Mouse (Mus musculus) gastrocnemius, postnatal 36 days (tissue): ENCODE measurements around the gene Mepce. TPM values are rescaled to one million over a fixed set of nuclear protein-coding genes. Genes with fewer than 3 reads are reported as not detected.
A peak's percentile ranks its signal among the peaks of the same experiment; 100 is the strongest.
"Not testable (repeated sequence)": the region's sequence is repeated elsewhere in the genome, so short reads cannot be mapped to it uniquely, and the experiment has no call there.

Experiments used
- DNase-seq, 2 experiments: peaks; one replicate each; pipeline ENCODE4 v3.0.0; 2022
- intact Hi-C: fragments of 180-260 bp; cut with DNase I; formaldehyde crosslinking; loops from one replicate; pipeline ENCODE4 v1.15.1; 2025
- long read RNA-seq, 2 experiments: library from polyadenylated mRNA; stranded (forward); transcript quantifications; one replicate each; pipeline ENCODE4 v2.0.0; 2021
- total RNA-seq, 2 experiments: library from RNA; stranded (reverse); gene quantifications; 2 replicates each; pipeline ENCODE4 v1.2.3; 2021

The Mepce gene
- total RNA-seq = 10 to 100 TPM; 20.8 to 25.2 TPM
- long read RNA-seq, experiment 1, partial matches to known transcripts = 0 of 1 reads
- long read RNA-seq, experiment 1, other reads (novel, unspliced or antisense) = 0 of 1 reads
- long read RNA-seq, experiment 2, partial matches to known transcripts = 1 of 8 reads
- long read RNA-seq, experiment 2, other reads (novel, unspliced or antisense) = 2 of 8 reads

DNA sequence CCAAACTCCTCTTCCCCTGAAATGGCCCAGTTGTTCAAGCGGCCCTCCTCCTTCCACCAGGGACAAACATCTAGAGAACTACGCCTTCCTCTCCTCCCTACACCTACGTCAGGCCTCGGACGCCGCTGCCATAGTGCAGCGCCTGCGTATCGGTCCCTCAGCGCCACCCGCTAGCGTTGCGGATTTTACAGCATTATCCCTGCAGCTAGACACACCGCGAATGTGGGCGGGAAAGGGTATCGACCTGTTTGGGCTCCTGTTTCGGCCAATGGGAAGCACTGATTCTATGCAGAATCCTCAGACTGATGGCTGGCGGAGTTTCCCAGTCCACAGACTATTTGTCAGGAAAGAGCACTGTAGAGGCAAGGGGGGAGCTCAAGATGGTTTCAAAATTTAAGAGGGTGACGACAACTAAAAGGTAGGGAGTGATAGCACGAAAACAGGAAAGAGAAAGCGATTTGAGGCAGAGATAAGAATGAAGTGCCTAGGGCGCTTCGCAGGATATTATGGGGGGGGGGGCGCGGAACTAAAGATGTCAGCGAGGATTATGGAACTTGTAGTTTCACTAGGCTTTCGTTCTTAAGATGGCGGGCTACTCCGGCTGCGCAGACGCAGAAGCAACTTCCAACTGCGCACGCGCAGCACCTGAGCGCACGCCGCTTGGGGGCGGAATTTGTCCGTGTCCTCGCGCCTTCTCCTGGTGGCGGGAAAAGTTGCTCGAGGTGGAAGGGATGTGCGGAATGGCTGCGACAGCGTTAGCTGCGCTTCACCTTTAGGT is at the start of gene Mepce, which contains the start of gene Zcwpw1:
TSS of gene Mepce (minus strand) at position 505 of the 778 bp plus-strand sequence.
TSS of gene Zcwpw1 (plus strand) at position 648 of the 778 bp plus-strand sequence.
- peak; percentile 92 to 97 for DNase-seq
- intact Hi-C loops = no loop called here

DNA sequence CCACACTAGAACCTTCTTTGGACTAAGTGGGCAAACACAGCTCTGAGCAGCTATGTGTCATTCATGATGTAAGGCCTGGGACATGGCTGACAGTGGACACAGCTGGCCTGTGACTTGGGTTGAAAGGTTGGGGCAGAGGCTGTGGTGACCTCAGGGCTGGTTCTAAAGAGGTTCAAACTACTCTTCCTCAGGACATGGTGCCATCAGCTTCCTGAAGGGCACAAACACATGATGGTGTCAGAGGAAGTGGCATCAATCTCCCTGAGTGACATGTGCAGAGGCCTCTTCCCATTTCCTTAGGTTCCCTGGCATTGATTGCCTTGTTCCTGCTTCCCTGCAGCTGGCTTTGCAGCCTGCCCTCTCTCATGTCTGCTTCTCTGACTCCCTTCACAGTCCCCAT is 49.7 kb upstream of the Mepce start:
- DNase-seq, intact Hi-C loops: not testable (repeated sequence)

DNA sequence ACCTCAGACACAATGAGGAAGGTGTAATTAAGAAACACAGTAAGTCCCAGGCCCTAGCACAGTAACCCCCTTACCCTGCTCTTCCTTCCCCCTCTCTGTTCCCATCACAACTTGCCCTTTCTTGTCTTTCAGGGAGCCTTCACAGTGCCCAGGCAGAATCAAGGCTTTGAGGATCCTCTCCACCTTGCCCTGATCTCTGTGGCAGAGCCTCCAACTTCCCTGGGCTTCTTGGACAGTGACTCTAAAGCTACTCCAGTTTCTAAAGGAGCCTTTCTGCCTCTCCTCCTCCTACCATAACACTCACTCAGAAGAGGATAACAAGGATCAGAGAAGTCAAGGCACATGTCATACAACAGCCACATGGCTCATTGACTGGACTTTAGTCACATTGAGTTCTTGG is 49.2 kb upstream of the Mepce start:
- no peak for DNase-seq
- intact Hi-C loops = no loop called here

DNA sequence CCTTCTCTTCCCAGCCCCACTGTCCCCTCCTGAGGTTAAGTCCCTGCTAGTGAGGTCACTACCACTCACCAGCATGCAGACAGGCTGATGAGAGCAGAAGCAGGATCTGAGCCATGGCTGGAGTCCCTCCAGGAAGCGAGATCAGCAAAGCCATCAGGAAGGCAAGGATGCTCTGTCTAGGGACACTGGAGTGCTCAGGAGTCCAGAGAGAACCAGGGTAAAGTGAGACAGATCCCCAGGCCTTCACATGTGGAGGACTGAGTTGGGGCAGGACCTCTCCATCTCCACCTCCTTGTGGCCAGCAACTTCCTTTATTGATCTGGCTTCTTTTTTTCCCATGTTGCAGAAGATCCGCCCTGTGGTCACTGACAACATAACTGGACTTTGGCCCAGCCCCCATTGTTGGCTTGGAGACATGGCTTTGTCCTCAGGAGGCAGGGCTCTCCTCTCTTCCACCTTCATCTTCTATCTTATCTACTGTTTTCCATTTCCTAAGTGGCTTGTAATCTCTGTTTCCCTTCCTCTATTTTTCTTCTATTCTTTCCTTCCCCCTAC is 48.6 kb upstream of the Mepce start, which contains the start of gene Pilra:
TSS of gene Pilra (minus strand) at position 316 of the 555 bp plus-strand sequence.
- peak in 1 of 2 experiments; percentile 29 for DNase-seq
- intact Hi-C loops = not testable (repeated sequence)

DNA sequence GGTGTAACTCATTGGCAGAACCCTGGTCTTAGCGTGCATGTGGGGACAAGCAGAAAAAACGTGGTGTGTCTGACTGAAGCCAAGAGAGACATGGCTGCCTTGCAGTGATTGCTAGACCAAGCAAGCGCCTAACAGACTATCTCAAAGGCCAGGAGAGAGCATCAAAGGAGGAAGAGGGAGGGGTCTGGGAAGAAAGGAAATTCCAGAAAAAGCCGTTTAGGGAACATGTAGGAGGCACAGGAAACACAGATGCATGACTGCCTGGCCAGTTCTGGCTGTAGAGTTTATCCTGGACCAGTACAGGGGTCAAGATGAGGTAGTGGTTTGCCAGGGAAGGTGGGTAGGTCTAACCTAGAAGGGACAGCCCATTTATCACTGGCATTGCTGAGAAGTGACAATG is 46.0 kb upstream of the Mepce start:
- intact Hi-C loops = no loop called here
- DNase-seq = no peak

DNA sequence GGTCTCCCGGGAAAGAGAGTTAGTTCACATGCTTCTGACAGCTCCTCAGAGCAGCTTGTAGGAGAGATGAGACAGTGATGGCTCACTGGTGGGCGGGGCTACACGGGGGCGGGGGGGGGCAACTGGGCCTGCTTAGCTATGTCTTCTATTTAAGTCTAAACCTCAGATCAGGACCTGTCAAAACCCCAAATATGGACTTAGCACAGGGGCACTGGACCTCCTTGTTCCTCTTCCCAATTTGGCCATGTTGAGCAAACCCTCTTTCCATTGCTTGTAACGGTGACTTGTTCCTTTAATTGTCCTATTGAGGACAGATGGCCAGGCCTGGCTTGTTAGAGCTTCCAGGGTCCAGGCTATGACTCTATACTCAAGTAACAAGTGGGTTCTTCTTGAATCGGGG is 44.1 kb upstream of the Mepce start:
- no peak for DNase-seq
- intact Hi-C loops = no loop called here

DNA sequence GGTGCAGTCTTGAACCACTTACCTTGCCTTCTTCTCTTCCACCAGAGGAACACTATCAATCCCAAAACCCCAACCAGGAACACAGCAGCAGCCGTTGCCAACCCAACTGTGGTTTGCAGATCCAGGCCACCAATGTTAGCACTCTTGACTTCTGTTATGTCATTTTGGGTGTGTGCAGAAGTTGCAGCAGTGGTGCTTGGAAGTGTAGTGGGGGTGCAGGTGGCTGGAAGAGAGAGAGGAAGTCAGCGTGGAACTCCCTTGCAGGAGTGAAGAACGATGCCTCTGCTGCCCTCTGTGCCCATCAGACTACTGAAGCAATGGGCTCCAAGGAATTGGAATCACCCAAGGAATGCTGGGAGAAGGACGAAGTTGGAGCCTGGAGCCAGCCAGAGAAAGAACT is 43.7 kb upstream of the Mepce start:
- intact Hi-C loops = no loop called here
- no peak for DNase-seq

DNA sequence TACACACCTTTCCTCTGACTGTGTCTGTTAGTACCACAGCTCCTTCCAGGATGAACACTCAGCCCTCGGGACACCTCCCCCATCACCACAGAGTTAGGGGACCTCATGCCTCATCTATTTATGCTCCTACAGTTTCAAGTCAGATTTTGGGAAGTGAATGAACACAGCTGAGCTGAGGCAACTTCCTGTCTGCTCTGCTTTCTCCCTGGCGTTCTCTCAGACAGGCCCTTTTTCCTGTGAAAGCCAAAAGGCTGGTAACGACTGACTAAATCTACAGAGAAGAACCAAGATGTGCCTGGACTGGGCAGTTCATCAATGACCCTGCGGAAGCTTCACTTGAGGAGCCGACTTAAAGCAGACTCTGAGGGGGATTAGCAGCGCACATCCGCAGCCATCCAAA is 42.8 kb upstream of the Mepce start:
- no peak for DNase-seq
- intact Hi-C loops = no loop called here

DNA sequence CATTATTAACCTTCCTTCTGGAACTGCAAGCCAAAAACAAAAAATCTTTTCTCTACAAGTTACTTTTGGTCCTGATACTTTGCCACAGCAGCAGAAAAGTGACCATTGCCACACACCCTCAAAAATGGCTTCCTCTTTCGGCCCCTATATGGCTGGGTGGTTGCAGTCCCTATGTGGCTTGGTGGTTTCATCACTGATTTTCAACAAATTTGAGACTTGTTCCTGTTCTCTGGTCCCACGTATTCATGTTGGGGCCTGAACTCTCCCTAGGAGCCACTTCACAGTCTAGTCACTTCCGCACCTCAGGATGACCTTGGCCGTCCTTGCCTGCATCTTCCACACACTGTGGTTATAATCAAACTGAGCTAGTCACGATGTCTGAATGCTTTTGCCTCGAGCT is 41.2 kb upstream of the Mepce start:
- intact Hi-C loops = no loop called here
- DNase-seq = no peak

DNA sequence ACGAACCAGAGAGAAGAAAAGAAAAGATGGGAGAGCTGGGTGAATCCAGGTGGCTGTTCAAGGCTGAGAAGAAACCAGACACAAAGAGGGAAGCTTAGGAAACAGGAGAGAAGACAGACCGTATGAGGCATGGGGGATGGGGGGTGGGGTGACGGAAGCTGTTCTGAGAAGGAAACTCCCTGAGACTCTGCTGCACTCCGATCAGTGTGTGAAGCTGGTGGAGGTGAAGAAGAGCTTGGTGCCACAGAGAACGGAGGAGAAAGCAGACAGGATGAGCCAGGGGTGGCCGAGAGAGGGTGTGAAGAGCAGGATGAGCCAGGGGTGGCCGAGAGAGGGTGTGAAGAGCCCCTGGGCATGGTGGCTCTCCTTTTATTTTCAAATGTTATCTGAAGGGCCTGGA is 39.0 kb upstream of the Mepce start:
- DNase-seq = no peak
- intact Hi-C loops = no loop called here

DNA sequence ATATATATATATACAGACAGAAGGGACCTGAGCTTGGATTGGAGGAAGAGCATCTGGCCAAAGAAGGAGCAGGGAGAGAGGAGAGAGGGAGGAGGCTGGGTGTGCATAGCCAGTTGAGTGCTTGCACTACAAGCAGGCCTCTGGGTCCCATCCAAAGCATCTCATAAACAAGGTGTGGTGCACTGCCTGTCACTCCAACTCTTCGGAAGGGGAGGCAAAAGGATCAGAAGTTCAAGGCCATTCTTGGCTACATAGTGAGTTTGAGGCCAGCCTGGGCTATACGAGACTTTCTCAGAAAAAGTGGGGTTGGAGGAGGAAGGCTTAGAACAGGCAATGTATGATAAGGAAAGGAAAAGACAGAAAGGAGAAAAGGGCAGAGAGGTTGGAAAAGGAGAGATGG is 38.5 kb upstream of the Mepce start:
- no peak for DNase-seq
- intact Hi-C loops = no loop called here

DNA sequence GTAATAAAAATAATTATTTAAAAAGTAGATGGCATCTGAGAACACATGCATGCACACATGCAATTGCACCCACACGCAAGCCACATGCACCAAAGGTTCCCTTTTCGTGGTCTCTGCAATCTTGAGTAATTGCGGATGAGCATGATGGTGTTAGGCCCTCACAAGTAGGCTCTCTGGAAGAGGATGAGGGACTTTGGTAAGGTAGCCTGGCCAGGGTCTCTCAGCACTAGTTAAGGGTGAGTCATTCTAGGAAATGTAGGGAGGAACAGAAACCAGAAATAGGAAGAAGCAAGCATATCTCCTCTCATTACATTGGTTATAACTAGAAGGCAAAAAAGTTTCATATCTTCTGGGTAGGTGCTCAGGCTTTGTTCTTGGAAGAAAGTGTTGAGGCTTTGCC is 37.6 kb upstream of the Mepce start:
- DNase-seq = no peak
- intact Hi-C loops = no loop called here

DNA sequence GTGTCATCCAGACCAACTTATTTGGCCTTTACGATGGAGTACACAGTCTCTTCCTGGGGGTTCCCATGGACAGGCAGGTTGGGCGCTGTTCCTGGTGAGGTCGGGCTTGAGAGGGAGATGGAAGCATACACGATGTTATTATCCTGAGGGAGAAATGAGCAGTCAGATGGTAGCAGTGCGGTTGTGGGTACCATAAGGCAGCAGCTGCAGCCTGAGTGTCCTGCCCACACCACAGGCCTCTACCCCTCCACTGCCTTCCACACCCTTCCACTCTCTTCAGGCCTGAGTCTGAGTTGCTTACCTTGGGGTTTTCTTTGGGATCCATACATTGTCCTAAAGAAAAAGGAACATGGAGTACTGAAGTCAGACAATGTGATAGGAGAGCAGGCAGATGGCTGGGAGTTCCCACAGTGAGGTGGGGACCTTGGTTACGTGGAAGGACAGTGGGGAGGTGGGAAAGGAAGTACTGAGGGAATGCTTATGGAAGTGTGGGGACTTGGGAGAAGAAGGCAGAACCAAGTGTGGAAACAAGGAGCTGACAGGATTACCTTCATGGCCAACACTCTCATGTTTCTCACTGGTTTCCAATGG is 36.1 kb upstream of the Mepce start:
- no peak for DNase-seq
- intact Hi-C loops = no loop called here

DNA sequence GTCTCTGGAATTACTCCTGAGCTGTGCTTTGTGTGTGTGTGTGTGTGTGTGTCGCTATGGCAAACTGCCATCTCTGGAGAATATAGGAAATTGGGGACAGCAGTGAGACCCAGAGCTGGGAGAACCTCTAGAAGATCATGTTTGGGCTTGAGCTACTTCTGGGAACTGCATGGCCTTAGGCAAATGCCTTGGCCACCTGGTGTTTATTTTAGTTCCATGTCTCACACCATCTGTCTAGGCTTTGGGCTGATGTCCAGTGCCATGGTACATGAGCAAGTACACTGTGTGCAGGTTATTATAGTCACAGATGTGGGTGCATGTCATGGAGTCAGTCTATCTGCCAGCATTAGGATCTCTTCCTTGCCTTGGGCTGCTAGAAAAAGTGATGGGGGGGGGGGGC is 35.1 kb upstream of the Mepce start:
- DNase-seq = no peak
- intact Hi-C loops = no loop called here

DNA sequence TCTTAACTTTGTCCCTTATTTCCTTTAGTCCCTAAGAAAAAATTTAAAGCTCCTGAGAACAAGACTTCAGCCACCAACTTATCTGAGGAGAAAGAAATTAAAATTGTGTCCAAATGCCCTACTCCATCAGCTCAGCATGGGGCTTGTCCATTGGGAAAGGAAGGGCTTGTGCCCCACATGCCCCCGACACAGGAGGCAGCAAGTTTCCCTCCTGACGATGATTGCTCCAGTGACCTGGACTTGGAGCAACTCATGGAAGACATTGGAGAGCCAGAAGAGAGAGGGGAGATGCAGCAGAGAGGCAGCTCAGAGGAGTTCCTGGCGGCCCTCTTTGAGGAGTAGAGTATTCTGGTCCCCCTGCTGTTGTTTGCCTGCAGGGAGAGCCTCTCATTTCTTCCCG is 34.7 kb upstream of the Mepce start:
- no peak for DNase-seq
- intact Hi-C loops = no loop called here

DNA sequence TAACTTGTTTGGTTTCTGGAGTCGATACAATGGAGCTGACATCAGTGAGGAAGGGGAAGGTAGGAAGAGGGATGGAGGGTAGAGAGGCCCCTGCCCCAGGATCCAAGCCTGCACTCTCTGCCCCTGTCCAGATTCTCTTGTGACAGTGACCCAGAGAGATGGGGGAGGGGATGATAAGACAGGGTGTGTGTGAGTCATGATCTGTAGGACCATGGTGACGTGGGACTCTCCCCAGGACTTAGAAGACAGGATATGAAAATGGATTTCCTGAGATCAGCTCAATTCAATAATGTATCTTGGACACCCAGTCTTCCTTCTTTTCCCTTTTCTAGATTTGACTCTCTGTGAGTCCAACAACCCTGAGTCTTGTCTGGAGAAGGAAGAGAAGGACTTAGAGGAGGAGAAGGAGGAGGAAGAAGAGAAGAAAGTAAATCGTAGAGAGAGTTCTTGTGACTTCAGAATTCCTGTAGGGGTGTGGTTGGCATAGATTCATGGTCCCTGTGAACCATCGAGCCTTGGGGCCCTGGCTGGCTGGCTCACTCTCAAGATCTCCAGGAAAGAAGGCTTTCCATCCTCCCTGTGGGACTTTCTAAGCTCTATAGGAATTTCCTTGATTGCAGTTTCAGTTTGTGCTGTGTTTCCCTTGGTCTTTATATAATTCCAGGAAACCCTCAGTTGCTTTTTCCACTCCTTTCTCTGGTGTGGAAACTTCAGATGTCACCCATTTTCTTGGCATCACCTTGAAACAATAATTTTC is 30.2 kb upstream of the Mepce start:
- no peak for DNase-seq
- intact Hi-C loops = no loop called here

DNA sequence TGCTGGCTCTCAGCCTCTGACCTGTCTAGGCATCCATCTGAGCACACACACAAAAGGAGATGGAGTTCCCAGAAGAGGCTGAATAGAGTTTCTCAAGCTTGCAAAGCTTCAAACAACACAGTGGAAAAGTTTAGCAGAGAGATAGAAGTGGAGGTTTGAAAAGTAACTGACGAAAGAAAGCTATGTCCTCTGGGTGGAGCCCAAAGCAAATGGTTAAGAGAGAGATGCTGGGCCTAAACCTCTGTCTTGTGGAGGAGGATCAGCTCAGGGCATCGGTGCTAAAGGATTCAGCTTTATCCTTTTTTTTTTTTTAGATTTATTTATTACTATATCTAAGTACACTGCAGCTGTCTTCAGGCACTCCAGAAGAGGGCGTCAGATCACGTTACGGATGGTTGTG is 20.9 kb upstream of the Mepce start:
- DNase-seq = no peak

DNA sequence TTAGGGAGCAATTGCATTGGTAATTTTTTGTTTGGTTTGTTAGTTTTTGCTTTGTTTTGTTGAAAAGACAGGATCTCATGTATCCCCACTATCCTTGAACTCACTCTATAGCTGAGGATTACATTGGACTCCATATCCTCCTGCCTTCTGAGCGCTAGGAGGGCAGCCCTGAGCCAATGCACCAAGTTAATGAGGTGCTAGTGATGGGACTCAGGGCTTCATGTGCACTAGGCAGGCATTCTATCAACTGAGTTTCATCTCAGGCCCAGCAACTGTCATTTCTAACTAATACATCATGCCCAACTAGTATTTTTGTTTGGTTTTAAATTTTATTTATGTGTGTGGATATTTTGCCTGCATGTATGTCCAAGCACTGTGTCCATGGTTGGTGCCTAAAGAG is 18.7 kb upstream of the Mepce start:
- intact Hi-C loops = no loop called here
- no peak for DNase-seq

More for the DNA sequence above, 20.9 kb upstream of the Mepce start:
- intact Hi-C loops = no loop called here

DNA sequence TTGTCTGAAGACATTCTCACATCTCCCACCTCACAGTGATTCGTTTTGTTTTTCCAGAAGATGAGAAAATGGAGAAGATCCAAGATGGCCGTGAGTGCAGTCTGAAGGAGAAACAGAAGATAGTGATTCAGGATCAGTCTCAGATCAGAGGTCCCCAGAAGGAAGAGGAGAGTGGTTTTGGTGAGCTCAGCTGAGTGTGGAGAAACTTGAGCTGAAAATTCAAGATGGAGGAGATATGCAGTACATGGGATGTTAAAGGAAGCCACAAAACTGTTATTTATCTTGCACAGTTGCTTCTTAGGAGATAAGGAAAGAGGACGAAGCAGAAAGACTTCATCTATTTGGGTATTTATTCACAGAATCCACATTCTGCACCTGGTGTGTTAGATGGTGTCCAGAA is 13.5 kb upstream of the Mepce start:
- intact Hi-C loops = no loop called here
- DNase-seq = no peak

DNA sequence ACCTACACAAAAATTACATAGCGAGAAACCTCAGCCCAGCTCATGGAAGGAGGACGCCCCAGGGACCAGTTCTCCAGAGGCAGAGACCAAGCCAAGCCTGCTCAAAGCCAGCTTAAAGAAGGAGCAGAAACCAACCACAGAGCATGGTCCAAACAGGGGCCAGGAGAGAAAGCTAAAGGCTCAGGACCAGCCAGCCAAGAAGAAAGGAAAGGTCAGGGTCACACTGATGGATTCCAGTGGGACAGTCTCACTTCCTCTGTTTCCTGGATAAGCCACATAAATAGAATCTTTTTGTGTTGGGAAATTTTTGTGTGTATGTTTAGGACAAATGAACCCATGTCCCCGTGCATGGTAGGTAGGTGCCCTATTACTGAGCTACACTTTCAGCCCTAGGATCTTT is 9.2 kb upstream of the Mepce start:
- intact Hi-C loops = no loop called here
- DNase-seq = no peak

DNA sequence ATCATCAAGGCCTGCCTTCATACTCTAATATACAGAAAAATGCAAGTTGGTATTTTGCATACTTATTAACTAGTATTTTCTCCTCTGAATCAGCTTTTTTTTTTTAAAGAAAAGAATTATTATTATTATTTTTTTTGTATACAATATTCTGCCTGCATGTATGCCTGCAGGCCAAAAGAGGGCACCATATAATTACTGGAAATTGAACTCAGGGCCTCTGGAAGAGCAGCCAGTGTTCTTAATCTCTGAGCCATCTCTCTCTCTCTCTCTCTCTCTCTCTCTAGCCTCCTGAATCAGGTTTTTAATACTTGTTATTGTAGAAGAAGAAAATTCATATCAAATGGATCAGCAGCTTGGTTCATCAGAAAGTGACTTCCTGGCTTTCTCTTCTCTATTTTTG is 4.1 kb upstream of the Mepce start:
- intact Hi-C loops = no loop called here
- DNase-seq = no peak
